Mouse (Mus musculus) intestine, embryonic 16.5 days (tissue): ENCODE results near the gene A530064D06Rik. TPM values are rescaled to one million over a fixed set of nuclear protein-coding genes. Genes with fewer than 3 reads are reported as not detected.

ENCODE experiments used
- polyA plus RNA-seq: library from polyadenylated mRNA; unstranded; fragments of >200 nt; fragmentation: Nextera tagmentation; extraction: Ambion mirVana; gene quantifications from 2 replicates; pipeline ENCODE4 v1.2.1, GENCODE M21; 2015

A530064D06Rik gene
- polyA plus RNA-seq, 1 experiment from 2014 or later = 0.33 TPM

Other genes starting within 250 kb of the A530064D06Rik start
- gene Foxp4, start 242.6 kb downstream of the A530064D06Rik start, polyA plus RNA-seq = 12.5 and 13.6 TPM in 2 replicates
- gene 1700122O11Rik, start 129.0 kb downstream of the A530064D06Rik start, polyA plus RNA-seq = not detected in 2 replicates
- not detected in 2 replicates for gene 1700067P10Rik, start 78.0 kb downstream of the A530064D06Rik start, polyA plus RNA-seq
- gene 9830107B12Rik, start 21.0 kb downstream of the A530064D06Rik start, polyA plus RNA-seq = not detected in 2 replicates
- gene Trem1, start 65.5 kb upstream of the A530064D06Rik start, polyA plus RNA-seq = 0.56 and 0.72 TPM in 2 replicates
- gene Trem3, start 80.5 kb upstream of the A530064D06Rik start, polyA plus RNA-seq = 0.37 and 0.57 TPM in 2 replicates
- 4.0 and 5.8 TPM in 2 replicates for gene Treml4, start 97.0 kb upstream of the A530064D06Rik start, polyA plus RNA-seq
- 0.27 and 0.37 TPM in 2 replicates for gene Treml2, start 132.2 kb upstream of the A530064D06Rik start, polyA plus RNA-seq
- gene B430306N03Rik, start 148.9 kb upstream of the A530064D06Rik start, polyA plus RNA-seq = 0.44 and 0.59 TPM in 2 replicates
- gene Trem2, start 179.1 kb upstream of the A530064D06Rik start, polyA plus RNA-seq = 4.4 and 5.1 TPM in 2 replicates
- gene Treml1, start 192.6 kb upstream of the A530064D06Rik start, polyA plus RNA-seq = 0.44 and 0.98 TPM in 2 replicates
- gene Nfya, start 242.6 kb upstream of the A530064D06Rik start, polyA plus RNA-seq = 9.3 and 10.8 TPM in 2 replicates
- 62.7 and 70.6 TPM in 2 replicates for gene Oard1, start 242.7 kb upstream of the A530064D06Rik start, polyA plus RNA-seq